Mouse (Mus musculus) thymus, adult 2 months (tissue): Measurements from ENCODE around the gene Fto.

ENCODE experiments used
- CTCF ChIP-seq: fragments of 200-500 bp; IDR thresholded peaks from 2 replicates; pipeline ENCODE4 v1.5.1; 2012; ENCODE audit warnings: mild to moderate bottlenecking, control low read depth, low read length, moderate library complexity, borderline replicate concordance; ENCODE audit not compliant: control insufficient read depth, poor library complexity, insufficient read depth; ENCODE audit errors: extremely low read depth
- POLR2A ChIP-seq: fragments of 200-500 bp; IDR thresholded peaks from 2 replicates; pipeline ENCODE4 v1.6.1; 2012; ENCODE audit warnings: mild to moderate bottlenecking, low read length, control low read depth, moderate library complexity; ENCODE audit not compliant: control insufficient read depth, poor library complexity, insufficient read depth; ENCODE audit errors: extremely low read depth

DNA sequence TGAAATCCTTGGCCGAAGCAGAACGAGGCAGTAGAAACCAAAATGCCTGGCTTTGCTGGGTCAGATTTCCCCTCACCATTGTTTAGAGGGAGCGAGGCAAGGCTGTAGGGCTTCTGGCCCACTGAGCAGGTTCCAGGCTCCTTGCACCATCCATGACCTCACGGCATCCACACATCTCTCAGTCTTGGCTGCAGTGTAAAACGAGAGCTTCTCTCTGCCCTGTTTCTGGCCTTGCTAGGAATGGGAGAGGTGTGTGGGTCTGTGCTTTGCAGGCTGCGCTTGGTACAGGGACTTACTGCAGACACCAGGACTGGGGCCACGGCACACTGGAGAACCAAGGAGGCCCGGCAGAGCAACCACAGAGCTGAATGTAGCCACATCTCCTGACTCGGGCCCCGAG, 132.2 kb downstream of the Fto start:
- no peak for TF ChIP-seq POLR2A
- TF ChIP-seq CTCF = no peak
